In genomic region chr3:52958444-52959120, GRCm38 (mm10) we compare ENCODE assay signal across 24 mouse cellular contexts. TPM values are rescaled to one million over a fixed set of nuclear protein-coding genes. Genes with fewer than 3 reads are reported as not detected.
DNase-seq lines count a peak whose midpoint lies in the region; ATAC-seq lines count a peak whose summit lies in the region.
"Had no signal": no experiment of that assay in that cellular context is flagged by ENCODE, and none has a peak within 500 bp of the region (broad histone marks: within the 10 kb centered on the region; RNA-seq: fewer than 3 reads in every experiment).

No protein-coding gene starts in this region.

- no peak overlapping the region for H3K4me3 ChIP-seq in heart, embryonic 13.5 days
- no peak overlapping the region for H3K4me3 ChIP-seq in heart, embryonic 12.5 days
- H3K4me3 ChIP-seq: embryonic facial prominence, embryonic 13.5 days; embryonic facial prominence, embryonic 15.5 days; erythroblast, embryonic 14.5 days; forebrain, embryonic 10.5 days; forebrain, embryonic 12.5 days had no signal

- no peaks in the 10 kb centered on the region for H3K36me3 ChIP-seq in heart, embryonic 13.5 days
- no peaks in the 10 kb centered on the region for H3K36me3 ChIP-seq in heart, embryonic 12.5 days
- H3K36me3 ChIP-seq: embryonic facial prominence, embryonic 13.5 days; embryonic facial prominence, embryonic 15.5 days; forebrain, embryonic 10.5 days; forebrain, embryonic 12.5 days had no signal

- 0 out of 2 replicates have a peak, but pooled peaks cover 7% of the 10 kb centered on the region for H3K9me3 ChIP-seq in heart, embryonic 13.5 days
- peaks cover 4% of the 10 kb centered on the region; the same call in 1 of the 2 replicates for H3K9me3 ChIP-seq in heart, embryonic 12.5 days (replicated peaks)
- H3K9me3 ChIP-seq: embryonic facial prominence, embryonic 15.5 days; forebrain, embryonic 12.5 days had no signal

- H3K27me3 ChIP-seq in heart, embryonic 13.5 days (replicated peaks): no peaks in the 10 kb centered on the region
- no peaks in the 10 kb centered on the region for H3K27me3 ChIP-seq in heart, embryonic 12.5 days (replicated peaks)
- H3K27me3 ChIP-seq: embryonic facial prominence, embryonic 15.5 days had no signal

- no peak overlapping the region for H3K4me2 ChIP-seq in heart, embryonic 13.5 days
- H3K4me2 ChIP-seq in heart, embryonic 12.5 days: no peak overlapping the region
- H3K4me2 ChIP-seq: embryonic facial prominence, embryonic 13.5 days; embryonic facial prominence, embryonic 15.5 days; forebrain, embryonic 12.5 days had no signal

- ATAC-seq in heart, embryonic 13.5 days (ENCODE audit: extremely low read depth, insufficient number of reproducible peaks, low FRiP score, low TSS enrichment): no peak
- no peak for ATAC-seq in heart, embryonic 12.5 days (ENCODE audit: insufficient number of reproducible peaks, low FRiP score)
- ATAC-seq: forebrain, embryonic 14.5 days; forebrain, embryonic 16.5 days had no signal

- H3K4me1 ChIP-seq in heart, embryonic 13.5 days: peaks cover 51% of the 10 kb centered on the region
- H3K4me1 ChIP-seq in heart, embryonic 12.5 days (replicated peaks): peaks cover 25% of the 10 kb centered on the region

- H3K9ac ChIP-seq in heart, embryonic 13.5 days: no peak overlapping the region
- no peak overlapping the region for H3K9ac ChIP-seq in heart, embryonic 12.5 days
- H3K9ac ChIP-seq: embryonic facial prominence, embryonic 13.5 days; embryonic facial prominence, embryonic 15.5 days; forebrain, embryonic 12.5 days had no signal

- DNase-seq in heart, adult 11 months: peak; percentile 76
- no peak for DNase-seq in heart, postnatal 4 days
- DNase-seq in right cerebral cortex, adult 18-20 months: peak; percentile 13
- no peak for DNase-seq in right cerebral cortex, postnatal 36 days (ENCODE audit: low spot score in 2 of 2)
- DNase-seq in adrenal gland, postnatal 25 days: no peak
- DNase-seq: adrenal gland, adult 2 months; adrenal gland, postnatal 10 days; adrenal gland, postnatal 36 days; cerebellum, adult 11 months; cerebellum, adult 18-20 months; cerebellum, adult 8-10 months; cerebellum, adult 9-11 months; cerebellum, postnatal 14 days; cerebellum, postnatal 36 days; embryo, embryonic 11 days had no signal

- 0 out of 2 replicates have a peak overlapping the region, but pooled peaks have one; percentile 6 for H3K27ac ChIP-seq in heart, embryonic 13.5 days (replicated peaks)
- H3K27ac ChIP-seq in heart, embryonic 12.5 days (ENCODE audit: poor library complexity, severe bottlenecking): no peak overlapping the region
- H3K27ac ChIP-seq: embryonic facial prominence, embryonic 13.5 days; embryonic facial prominence, embryonic 15.5 days; forebrain, embryonic 10.5 days; forebrain, embryonic 12.5 days had no signal

- 56% methylated on average over 10 of the region's 10 CpGs for WGBS in heart, embryonic 13.5 days
- WGBS in heart, embryonic 12.5 days: 53% methylated on average over 10 of the region's 10 CpGs

RNA-seq across cellular contexts. Expression of gene Cog6, which starts 58.5 kb away (rescaled TPM):
- 10 to 100 TPM; 50.5 to 53.0 TPM for total RNA-seq in heart, postnatal 4 days (2021)
- polyA plus RNA-seq in heart, embryonic 13.5 days (2015; fragmentation: Nextera tagmentation; extraction: Ambion mirVana): 48.0 and 50.2 TPM in 2 replicates
- polyA plus RNA-seq in heart, embryonic 12.5 days (2016; fragmentation: Nextera tagmentation; extraction: Ambion mirVana): 63.6 and 66.1 TPM in 2 replicates
- total RNA-seq in adrenal gland, postnatal 25 days (2021): 33.5 and 39.0 TPM in 2 replicates

Comparison
In these comparisons a context has a peak if more than half of its experiments do, and no peak if none do; other contexts are left out.
1. DNase-seq: peak in heart, adult 11 months (single experiment) and right cerebral cortex, adult 18-20 months (single experiment); none in heart, postnatal 4 days (single experiment), right cerebral cortex, postnatal 36 days (0 of 2) and adrenal gland, postnatal 25 days (single experiment).